In the genomic region with DNA sequence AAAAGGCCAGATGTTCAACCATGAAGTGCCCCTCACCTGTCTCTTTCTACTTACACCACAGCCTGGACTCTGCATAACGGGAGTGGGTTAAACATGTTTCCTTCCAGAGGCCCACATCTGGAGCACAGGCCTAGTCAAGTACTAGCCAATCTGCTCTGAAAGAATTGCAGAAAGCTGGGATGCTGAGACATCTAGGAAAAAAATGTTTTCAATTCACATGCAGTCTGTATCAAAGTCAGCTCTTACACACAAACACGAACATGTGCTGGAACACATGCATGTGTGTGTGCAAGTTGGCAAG, we compare ENCODE assay signal across 18 mouse cellular contexts. TPM values are rescaled to one million over a fixed set of nuclear protein-coding genes. Genes with fewer than 3 reads are reported as not detected.
A peak's percentile ranks its signal among the peaks of the same experiment; 100 is the strongest.
DNase-seq lines count a peak whose midpoint lies in the region; ATAC-seq and TF ChIP-seq lines count a peak whose summit lies in the region.
"Had no signal": no experiment of that assay in that cellular context is flagged by ENCODE, and none has a peak within 500 bp of the region (broad histone marks: within the 10 kb centered on the region; RNA-seq: fewer than 3 reads in every experiment).

No protein-coding gene starts in this region.

- no peak for TF ChIP-seq EP300 in heart, postnatal 0 days (IDR thresholded peaks at IDR 0.05; ENCODE audit: low read depth)

- H3K9ac ChIP-seq in heart, postnatal 0 days (replicated peaks; ENCODE audit: low read depth, low read length), result no peak overlapping the region
- H3K9ac ChIP-seq in midbrain, embryonic 15.5 days, result no peak overlapping the region
- H3K9ac ChIP-seq in midbrain, embryonic 13.5 days (replicated peaks), result no peak overlapping the region
- H3K9ac ChIP-seq in neural tube, embryonic 13.5 days, result no peak overlapping the region
- H3K9ac ChIP-seq: heart, embryonic 12.5 days had no signal

- H3K4me1 ChIP-seq in heart, postnatal 0 days (ENCODE audit: control insufficient read depth, insufficient read depth), result no peaks in the 10 kb centered on the region
- H3K4me1 ChIP-seq in midbrain, embryonic 15.5 days, result peaks cover 6% of the 10 kb centered on the region; the same call in 1 of the 2 replicates
- peaks cover 10% of the 10 kb centered on the region for H3K4me1 ChIP-seq in midbrain, embryonic 13.5 days (replicated peaks)
- H3K4me1 ChIP-seq in embryonic fibroblast, embryonic 13.5 days (ENCODE audit: control insufficient read depth, insufficient read depth, low read length), result peaks cover 5% of the 10 kb centered on the region; the same call in 1 of the 2 replicates
- peaks cover 9% of the 10 kb centered on the region for H3K4me1 ChIP-seq in neural tube, embryonic 13.5 days (replicated peaks)
- H3K4me1 ChIP-seq: heart, embryonic 12.5 days had no signal

- TF ChIP-seq POLR2A in embryonic fibroblast, embryonic 13.5 days (IDR thresholded peaks at IDR 0.05; ENCODE audit: low read depth, low read length), result no peak

- 0 out of 2 replicates have a peak overlapping the region, but pooled peaks have one; percentile 15 for H3K27ac ChIP-seq in heart, postnatal 0 days (ENCODE audit: low read depth)
- 0 out of 2 replicates have a peak overlapping the region, but pooled peaks have one; percentile 29 for H3K27ac ChIP-seq in midbrain, embryonic 15.5 days
- no peak overlapping the region for H3K27ac ChIP-seq in midbrain, embryonic 13.5 days
- H3K27ac ChIP-seq in embryonic fibroblast, embryonic 13.5 days (ENCODE audit: insufficient read depth, low read length), result peak overlapping the region; percentile 12; the same call in 1 of the 2 replicates
- H3K27ac ChIP-seq in neural tube, embryonic 13.5 days (replicated peaks), result peak overlapping the region; percentile 62; the same call in 1 of the 2 replicates
- H3K27ac ChIP-seq: layer of hippocampus, adult 2 months; macrophage had no signal

- ATAC-seq in heart, postnatal 0 days (ENCODE audit: insufficient read depth, low read depth), result no peak
- ATAC-seq in midbrain, embryonic 15.5 days (replicated peaks), result 0 out of 2 replicates have a peak, but pooled peaks have one; percentile 20
- ATAC-seq in midbrain, embryonic 13.5 days, result no peak; the same call in 1 of the 2 replicates
- peak; percentile 40; the same call in 1 of the 2 replicates for ATAC-seq in neural tube, embryonic 13.5 days (ENCODE audit: low read depth)
- ATAC-seq: CD4-positive, CD25-positive, alpha-beta regulatory T cell, adult 4 months; inflammation-experienced regulatory T-cells, adult 6 months had no signal

- no peaks in the 10 kb centered on the region for H3K36me3 ChIP-seq in heart, postnatal 0 days (replicated peaks; ENCODE audit: control insufficient read depth, insufficient read depth, low read length)
- no peaks in the 10 kb centered on the region for H3K36me3 ChIP-seq in midbrain, embryonic 15.5 days (replicated peaks)
- H3K36me3 ChIP-seq in midbrain, embryonic 13.5 days, result no peaks in the 10 kb centered on the region
- H3K36me3 ChIP-seq in neural tube, embryonic 13.5 days, result no peaks in the 10 kb centered on the region
- H3K36me3 ChIP-seq: heart, embryonic 12.5 days had no signal

- H3K4me2 ChIP-seq in heart, postnatal 0 days (ENCODE audit: low read depth, low read length), result no peak overlapping the region
- H3K4me2 ChIP-seq in midbrain, embryonic 15.5 days, result no peak overlapping the region
- no peak overlapping the region for H3K4me2 ChIP-seq in midbrain, embryonic 13.5 days (replicated peaks)
- H3K4me2 ChIP-seq in neural tube, embryonic 13.5 days, result no peak overlapping the region
- H3K4me2 ChIP-seq: heart, embryonic 12.5 days had no signal

- no peak overlapping the region for H3K4me3 ChIP-seq in heart, postnatal 0 days (ENCODE audit: low read depth, low read length)
- H3K4me3 ChIP-seq in midbrain, embryonic 15.5 days, result no peak overlapping the region
- H3K4me3 ChIP-seq in midbrain, embryonic 13.5 days (replicated peaks), result no peak overlapping the region
- no peak overlapping the region for H3K4me3 ChIP-seq in embryonic fibroblast, embryonic 13.5 days (ENCODE audit: insufficient read depth, low read length)
- no peak overlapping the region for H3K4me3 ChIP-seq in neural tube, embryonic 13.5 days
- H3K4me3 ChIP-seq: heart, embryonic 12.5 days; layer of hippocampus, adult 2 months had no signal

- TF ChIP-seq CTCF in heart, postnatal 0 days (IDR thresholded peaks at IDR 0.05; ENCODE audit: low read depth), result no peak
- no peak for TF ChIP-seq CTCF in embryonic fibroblast, embryonic 13.5 days (IDR thresholded peaks at IDR 0.05; ENCODE audit: borderline replicate concordance, insufficient read depth, low read length)

- WGBS in heart, postnatal 0 days, result 50% methylated on average over 2 of the region's 2 CpGs
- 61% methylated on average over 2 of the region's 2 CpGs for WGBS in midbrain, embryonic 15.5 days
- WGBS in midbrain, embryonic 13.5 days, result 55% methylated on average over 2 of the region's 2 CpGs
- 50% methylated on average over 2 of the region's 2 CpGs for WGBS in neural tube, embryonic 13.5 days

- DNase-seq in heart, postnatal 0 days (ENCODE audit: low spot score), result no peak
- no peak for DNase-seq in heart, postnatal 4 days
- DNase-seq in kidney, postnatal 14 days, result no peak
- no peak for DNase-seq in frontal cortex, postnatal 36 days (ENCODE audit: low spot score in 2 of 2)
- DNase-seq: adrenal gland, postnatal 14 days; liver; lung, adult 18-20 months; right cerebral cortex, postnatal 25 days had no signal

- no peaks in the 10 kb centered on the region for H3K9me3 ChIP-seq in heart, postnatal 0 days (replicated peaks; ENCODE audit: control insufficient read depth, low read length)
- H3K9me3 ChIP-seq in midbrain, embryonic 15.5 days, result no peaks in the 10 kb centered on the region
- H3K9me3 ChIP-seq in midbrain, embryonic 13.5 days, result no peaks in the 10 kb centered on the region; the same call in 1 of the 2 replicates
- no peaks in the 10 kb centered on the region for H3K9me3 ChIP-seq in neural tube, embryonic 13.5 days
- H3K9me3 ChIP-seq: heart, embryonic 12.5 days had no signal

- no peaks in the 10 kb centered on the region for H3K27me3 ChIP-seq in heart, postnatal 0 days (ENCODE audit: control insufficient read depth, insufficient read depth, low read length)
- no peaks in the 10 kb centered on the region for H3K27me3 ChIP-seq in midbrain, embryonic 15.5 days (replicated peaks)
- H3K27me3 ChIP-seq in midbrain, embryonic 13.5 days, result no peaks in the 10 kb centered on the region
- no peaks in the 10 kb centered on the region for H3K27me3 ChIP-seq in neural tube, embryonic 13.5 days
- H3K27me3 ChIP-seq: heart, embryonic 12.5 days had no signal

RNA-seq across cellular contexts. Expression of a gene that starts 44.0 kb away (rescaled TPM):
- total RNA-seq in heart, postnatal 0 days (2014; rRNA removed; ENCODE audit: low replicate concordance), result 0.84 and 1.2 TPM in 2 replicates
- polyA plus RNA-seq in heart, postnatal 0 days (2015; fragmentation: Nextera tagmentation; extraction: Ambion mirVana), result 0.32 and 0.51 TPM in 2 replicates
- total RNA-seq in heart, postnatal 4 days (2021), result 1 to 10 TPM; 2.8 to 3.3 TPM
- polyA plus RNA-seq in midbrain, embryonic 15.5 days (2015; fragmentation: Nextera tagmentation; extraction: Ambion mirVana), result 24.6 and 27.8 TPM in 2 replicates
- 12.0 and 12.1 TPM in 2 replicates for polyA plus RNA-seq in midbrain, embryonic 13.5 days (2015; fragmentation: Nextera tagmentation; extraction: Ambion mirVana)
- 0.17 and 0.60 TPM in 2 replicates for polyA plus RNA-seq in embryonic fibroblast, embryonic 13.5 days (2011; ENCODE audit: insufficient read length, low read depth, missing spikeins)
- 10.7 and 10.9 TPM in 2 replicates for polyA plus RNA-seq in neural tube, embryonic 13.5 days (2015; fragmentation: Nextera tagmentation; extraction: Ambion mirVana)
- total RNA-seq: MEL had no signal
- polyA plus RNA-seq: macrophage had no signal

Comparison
In these comparisons a context has a peak if more than half of its experiments do, and no peak if none do; other contexts are left out.
1. ATAC-seq: peak in midbrain, embryonic 15.5 days (single experiment) and neural tube, embryonic 13.5 days (single experiment); none in heart, postnatal 0 days (single experiment) and midbrain, embryonic 13.5 days (single experiment).